In genomic region chr2:166000769-166001168, GRCm38 (mm10) we compare ENCODE assay signal across 9 mouse cellular contexts. TPM values are rescaled to one million over a fixed set of nuclear protein-coding genes. Genes with fewer than 3 reads are reported as not detected.
DNase-seq lines count a peak whose midpoint lies in the region; ATAC-seq lines count a peak whose summit lies in the region.
"Had no signal": no experiment of that assay in that cellular context is flagged by ENCODE, and none has a peak within 500 bp of the region (broad histone marks: within the 10 kb centered on the region; RNA-seq: fewer than 3 reads in every experiment).

No protein-coding gene starts in this region.

- H3K27me3 ChIP-seq in megakaryocyte, embryonic 14.5 days (replicated peaks) = no peaks in the 10 kb centered on the region
- H3K27me3 ChIP-seq in hindbrain, embryonic 12.5 days = no peaks in the 10 kb centered on the region
- H3K27me3 ChIP-seq in stomach, embryonic 14.5 days (ENCODE audit: control insufficient read depth, insufficient read depth, low read length) = no peaks in the 10 kb centered on the region

- no peak overlapping the region for H3K9ac ChIP-seq in hindbrain, embryonic 12.5 days
- no peak overlapping the region for H3K9ac ChIP-seq in stomach, embryonic 14.5 days (replicated peaks; ENCODE audit: low read depth, low read length)

- no peaks in the 10 kb centered on the region for H3K9me3 ChIP-seq in megakaryocyte, embryonic 14.5 days
- no peaks in the 10 kb centered on the region for H3K9me3 ChIP-seq in hindbrain, embryonic 12.5 days (replicated peaks)
- no peaks in the 10 kb centered on the region for H3K9me3 ChIP-seq in stomach, embryonic 14.5 days (ENCODE audit: control insufficient read depth, low read depth, low read length)

- H3K4me1 ChIP-seq in megakaryocyte, embryonic 14.5 days = peaks cover 86% of the 10 kb centered on the region
- H3K4me1 ChIP-seq in hindbrain, embryonic 12.5 days = peaks cover 32% of the 10 kb centered on the region
- H3K4me1 ChIP-seq in stomach, embryonic 14.5 days (ENCODE audit: control insufficient read depth, insufficient read depth, low read length) = peaks cover 26% of the 10 kb centered on the region

- 7% methylated on average over 5 of the region's 5 CpGs for whole genome bisulfite sequencing in hindbrain, embryonic 12.5 days
- 45% methylated on average over 5 of the region's 5 CpGs for WGBS in stomach, embryonic 14.5 days

- H3K36me3 ChIP-seq in megakaryocyte, embryonic 14.5 days (replicated peaks; ENCODE audit: low read length) = peaks cover 32% of the 10 kb centered on the region
- H3K36me3 ChIP-seq in hindbrain, embryonic 12.5 days = no peaks in the 10 kb centered on the region
- no peaks in the 10 kb centered on the region for H3K36me3 ChIP-seq in stomach, embryonic 14.5 days (ENCODE audit: control insufficient read depth, insufficient read depth, low read length)

- DNase-seq in embryo, embryonic 9.5 days (ENCODE audit: extremely low spot score) = peak; percentile 53
- no peak for DNase-seq in adrenal gland, adult (ENCODE audit: inconsistent age in 2 of 2, low spot score in 1 of 2)
- DNase-seq: adrenal gland, adult 8-10 months; thymus, postnatal 4 days had no signal

- peak overlapping the region; percentile 66 for H3K27ac ChIP-seq in hindbrain, embryonic 12.5 days
- H3K27ac ChIP-seq in stomach, embryonic 14.5 days (ENCODE audit: low read length) = peak overlapping the region; percentile 16; the same call in 1 of the 2 replicates

- peak overlapping the region; percentile 75 for H3K4me3 ChIP-seq in megakaryocyte, embryonic 14.5 days (replicated peaks)
- H3K4me3 ChIP-seq in hindbrain, embryonic 12.5 days = no peak overlapping the region
- H3K4me3 ChIP-seq in stomach, embryonic 14.5 days (ENCODE audit: low read depth, low read length) = no peak overlapping the region

- no peak for ATAC-seq in megakaryocyte, adult 5-6 weeks (ENCODE audit: poor library complexity, severe bottlenecking)
- no peak for ATAC-seq in hindbrain, embryonic 12.5 days (ENCODE audit: low FRiP score)
- ATAC-seq in stomach, embryonic 14.5 days (ENCODE audit: insufficient number of reproducible peaks, insufficient read depth, low FRiP score, low read depth) = no peak
- no peak for ATAC-seq in monocyte, adult 5-6 weeks (replicated peaks; ENCODE audit: insufficient number of reproducible peaks, low FRiP score, low TSS enrichment, poor library complexity, severe bottlenecking)

- H3K4me2 ChIP-seq in hindbrain, embryonic 12.5 days (replicated peaks) = peak overlapping the region; percentile 22; the same call in 1 of the 2 replicates
- no peak overlapping the region for H3K4me2 ChIP-seq in stomach, embryonic 14.5 days (replicated peaks; ENCODE audit: low read depth, low read length)

RNA-seq across cellular contexts. Expression of gene Ncoa3, which starts 8.3 kb away (rescaled TPM):
- polyA plus RNA-seq in megakaryocyte, embryonic 14.5 days (2012; ENCODE audit: insufficient read depth, low replicate concordance) = 22.7 and 35.4 TPM in 2 replicates
- total RNA-seq in megakaryocyte, adult 5-6 weeks (2015) = 50.7 and 54.8 TPM in 2 replicates
- 55.7 and 59.8 TPM in 2 replicates for total RNA-seq in megakaryocyte, adult 5-6 weeks (2017)
- polyA plus RNA-seq in hindbrain, embryonic 12.5 days (2016; fragmentation: Nextera tagmentation; extraction: Ambion mirVana) = 14.9 and 15.0 TPM in 2 replicates
- polyA plus RNA-seq in stomach, embryonic 14.5 days (2014; fragmentation: Nextera tagmentation; extraction: Ambion mirVana) = 22.8 and 25.7 TPM in 2 replicates
- 73.0 to 105 TPM (median 76.8 TPM) in 3 replicates for total RNA-seq in monocyte, adult 5-6 weeks (2017)
